Mouse (Mus musculus): ENCODE data around the gene Gfral.

DNA sequence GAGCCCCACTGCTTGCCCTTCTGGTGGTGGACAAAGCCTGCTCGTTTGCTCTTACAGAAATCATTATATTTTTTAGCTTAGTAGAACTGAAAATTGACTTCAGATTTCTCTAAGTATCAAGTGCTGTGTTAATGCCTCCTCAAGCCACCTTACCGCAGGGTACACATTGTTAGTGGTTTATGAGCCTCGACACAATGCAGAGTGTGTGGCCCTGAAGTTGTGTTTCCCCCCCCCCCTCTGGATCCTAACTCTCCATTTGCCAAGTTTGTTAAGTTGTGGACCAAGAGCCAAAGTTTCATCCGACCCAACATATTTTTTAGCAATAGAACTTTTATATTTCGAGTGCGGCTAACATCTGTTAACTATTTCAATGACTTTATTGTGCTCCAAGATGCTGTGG, 79.4 kb downstream of the Gfral start:
- TF ChIP-seq IRF4 (IDR thresholded peaks at IDR 0.05; ENCODE audit: low read depth, low read length) = no peak
- TF ChIP-seq POLR2A (IDR thresholded peaks at IDR 0.05; ENCODE audit: low read depth, low read length) = no peak
- no peak for TF ChIP-seq HCFC1 (IDR thresholded peaks at IDR 0.05; ENCODE audit: low read depth, low read length)
- TF ChIP-seq CTCF (conservative IDR thresholded peaks at IDR 0.05 in 1 of 2, IDR thresholded peaks at IDR 0.05 in 1 of 2; ENCODE audit: low read depth in 2 of 2, low read length in 2 of 2) = no peak
- no peak for TF ChIP-seq CHD2 (IDR thresholded peaks at IDR 0.05; ENCODE audit: low read length)
- TF ChIP-seq USF2 (conservative IDR thresholded peaks at IDR 0.05; ENCODE audit: low read depth, low read length) = no peak
- no peak for TF ChIP-seq NRF1 (IDR thresholded peaks at IDR 0.05; ENCODE audit: low read depth, low read length)
- no peak for TF ChIP-seq EP300 (IDR thresholded peaks at IDR 0.05; ENCODE audit: low read length)
- TF ChIP-seq RAD21 (IDR thresholded peaks at IDR 0.05; ENCODE audit: low read depth, low read length) = no peak
- no peak for TF ChIP-seq GABPA (IDR thresholded peaks at IDR 0.05; ENCODE audit: insufficient replicate concordance, low read depth, low read length)
- TF ChIP-seq BHLHE40 (IDR thresholded peaks at IDR 0.05; ENCODE audit: low read depth, low read length) = no peak
- no peak for TF ChIP-seq USF1 (IDR thresholded peaks at IDR 0.05; ENCODE audit: low read depth, low read length)
- no peak for TF ChIP-seq NELFE (IDR thresholded peaks at IDR 0.05; ENCODE audit: low read depth, low read length)
- no peak for TF ChIP-seq MAFK (IDR thresholded peaks at IDR 0.05; ENCODE audit: insufficient replicate concordance, low read length)
